Mouse (Mus musculus): Measurements from ENCODE around the gene Smarcd3.
A peak's percentile ranks its signal among the peaks of the same experiment; 100 is the strongest.

GRCm38 (mm10) chr5:24600236-24600635 lies 24.0 kb downstream of the Smarcd3 start:
- peak; percentile 100 for TF ChIP-seq MYOD1 (IDR thresholded peaks at IDR 0.05; ENCODE audit: control insufficient read depth in 1 of 3, insufficient read length in 2 of 3, low read depth in 2 of 3)
- peak; percentile 65 for TF ChIP-seq POLR2A (IDR thresholded peaks at IDR 0.05; ENCODE audit: insufficient read length, low read depth)
- no peak for TF ChIP-seq CEBPB (IDR thresholded peaks at IDR 0.05; ENCODE audit: insufficient read depth, poor library complexity, severe bottlenecking)
- no peak for TF ChIP-seq MAX (IDR thresholded peaks at IDR 0.05; ENCODE audit: low read depth)
- no peak for TF ChIP-seq E2F4 (IDR thresholded peaks at IDR 0.05; ENCODE audit: insufficient read depth)
- TF ChIP-seq USF1 (IDR thresholded peaks at IDR 0.05; ENCODE audit: low read depth): no peak
- peak; percentile 96 for TF ChIP-seq TCF12 (IDR thresholded peaks at IDR 0.05; ENCODE audit: insufficient read depth, poor library complexity, severe bottlenecking)
- TF ChIP-seq REST (IDR thresholded peaks at IDR 0.05; ENCODE audit: insufficient read depth, insufficient read length): no peak
- peak; percentile 74 for TF ChIP-seq POLR2AphosphoS2 (IDR thresholded peaks at IDR 0.05; ENCODE audit: insufficient read length, low read depth)

All from myocyte (in vitro differentiated cells).